Mouse (Mus musculus) liver, postnatal 0 days (tissue): ENCODE measurements around the gene Uqcc2. TPM values are rescaled to one million over a fixed set of nuclear protein-coding genes. Genes with fewer than 3 reads are reported as not detected.

ENCODE experiments used
- ATAC-seq: fragments of 200-750 bp; cut with Nextera tagmentation; 2 replicates; pipeline ENCODE4 v1.8.0; 2017; ENCODE audit warnings: mild to moderate bottlenecking, moderate library complexity
- DNase-seq: peaks from one replicate; pipeline ENCODE4 v3.0.0-alpha.2; 2016
- H3K27ac ChIP-seq: fragments of 300-500 bp; sonication (generic); 2 replicates; pipeline ENCODE4 v1.5.1; 2014; ENCODE audit warnings: antibody characterized with exemption, moderate library complexity, mild to moderate bottlenecking, low read depth
- H3K27me3 ChIP-seq: fragments of 300-500 bp; sonication (generic); 2 replicates; pipeline ENCODE4 v1.6.1; 2014; ENCODE audit warnings: low read length, control low read depth, mixed read lengths; ENCODE audit not compliant: insufficient read depth
- H3K36me3 ChIP-seq: fragments of 300-500 bp; sonication (generic); replicated peaks from 2 replicates; pipeline ENCODE4 v1.6.1; 2014; ENCODE audit warnings: mild to moderate bottlenecking, control low read depth, low read length, moderate library complexity, mixed read lengths; ENCODE audit not compliant: insufficient read depth
- H3K4me1 ChIP-seq: fragments of 300-500 bp; sonication (generic); 2 replicates; pipeline ENCODE4 v1.6.1; 2014; ENCODE audit warnings: antibody characterized with exemption, mild to moderate bottlenecking, control low read depth; ENCODE audit not compliant: insufficient read depth
- H3K4me2 ChIP-seq: fragments of 300-500 bp; sonication (generic); 2 replicates; pipeline ENCODE4 v1.6.1; 2014; ENCODE audit warnings: low read depth, mild to moderate bottlenecking, low read length, moderate library complexity, mixed read lengths
- H3K4me3 ChIP-seq: fragments of 300-500 bp; sonication (generic); 2 replicates; pipeline ENCODE4 v1.5.1; 2014; ENCODE audit warnings: low read depth, low read length
- H3K9ac ChIP-seq: fragments of 300-500 bp; sonication (generic); replicated peaks from 2 replicates; pipeline ENCODE4 v1.6.1; 2014; ENCODE audit warnings: mild to moderate bottlenecking, moderate library complexity
- H3K9me3 ChIP-seq: fragments of 300-500 bp; sonication (generic); 2 replicates; pipeline ENCODE4 v1.6.1; 2016; ENCODE audit warnings: mild to moderate bottlenecking, control low read depth, low read length, mixed read lengths
- CTCF ChIP-seq: sonication (generic); IDR thresholded peaks from 2 replicates; pipeline ENCODE4 v1.5.1; 2016; ENCODE audit warnings: antibody characterized with exemption, low read depth
- EP300 ChIP-seq: IDR thresholded peaks from 2 replicates; pipeline ENCODE4 v1.6.1; 2016; ENCODE audit warnings: antibody characterized with exemption, low read depth, mild to moderate bottlenecking
- WGBS: fragments of 180-500 bp; shearing (Covaris S2); extraction: QIAGEN DNeasy Blood & Tissue Kit; methylation state at CpG from one replicate; pipeline ENCODE4 v1.1.7; 2014; ENCODE audit not compliant: insufficient replicate concordance; 5-methylcytosine and 5-hydroxymethylcytosine counted together
- polyA plus RNA-seq: library from polyadenylated mRNA; unstranded; fragments of >200 nt; fragmentation: Nextera tagmentation; extraction: Ambion mirVana; gene quantifications from 2 replicates; pipeline ENCODE4 v1.2.1, GENCODE M21; 2015

Uqcc2 gene
- polyA plus RNA-seq, 1 experiment from 2014 or later = 107 TPM

GRCm38 (mm10) chr17:27176754-27177153 is 43.0 kb upstream of the Uqcc2 start:
- TF ChIP-seq CTCF (no peak), EP300 (no peak)
- Histone ChIP-seq H3K9me3 (no peaks in the 10 kb centered on the region), H3K27me3 (no peaks in the 10 kb centered on the region), H3K9ac (no peak overlapping the region), H3K4me1 (peaks cover 4% of the 10 kb centered on the region; the same call in 1 of the 2 replicates), H3K4me3 (no peak overlapping the region), H3K27ac (no peak overlapping the region), H3K36me3 (no peaks in the 10 kb centered on the region), H3K4me2 (no peak overlapping the region)
- whole genome bisulfite sequencing = 85% methylated on average over 4 of the region's 4 CpGs
- DNase-seq = no peak
- ATAC-seq = no peak

GRCm38 (mm10) chr17:27176287-27176686 is 42.6 kb upstream of the Uqcc2 start:
- DNase-seq (no peak), ATAC-seq (no peak)
- no peak overlapping the region for H3K9ac ChIP-seq
- no peak overlapping the region for H3K4me3 ChIP-seq
- H3K27ac ChIP-seq = no peak overlapping the region
- no peak overlapping the region for H3K4me2 ChIP-seq
- peaks cover 4% of the 10 kb centered on the region; the same call in 1 of the 2 replicates for H3K4me1 ChIP-seq
- 67% methylated on average over 3 of the region's 3 CpGs for WGBS
- TF ChIP-seq EP300 (no peak), CTCF (no peak)
- H3K9me3 ChIP-seq = no peaks in the 10 kb centered on the region
- H3K27me3 ChIP-seq = no peaks in the 10 kb centered on the region
- H3K36me3 ChIP-seq = no peaks in the 10 kb centered on the region

GRCm38 (mm10) chr17:27175196-27175874 is 41.6 kb upstream of the Uqcc2 start:
- Histone ChIP-seq H3K4me1 (peaks cover 4% of the 10 kb centered on the region; the same call in 1 of the 2 replicates), H3K27me3 (no peaks in the 10 kb centered on the region), H3K27ac (no peak overlapping the region), H3K9me3 (no peaks in the 10 kb centered on the region), H3K4me3 (no peak overlapping the region), H3K4me2 (no peak overlapping the region), H3K36me3 (no peaks in the 10 kb centered on the region), H3K9ac (no peak overlapping the region)
- no peak for ATAC-seq
- WGBS = 43% methylated on average over 14 of the region's 14 CpGs
- DNase-seq = no peak
- no peak for TF ChIP-seq EP300
- TF ChIP-seq CTCF = no peak

- Histone ChIP-seq H3K4me1 (peaks cover 4% of the 10 kb centered on the region; the same call in 1 of the 2 replicates), H3K36me3 (no peaks in the 10 kb centered on the region), H3K9me3 (no peaks in the 10 kb centered on the region), H3K9ac (no peak overlapping the region), H3K27me3 (no peaks in the 10 kb centered on the region), H3K4me3 (no peak overlapping the region), H3K27ac (peak overlapping the region; percentile 39; the same call in 1 of the 2 replicates), H3K4me2 (no peak overlapping the region)
- DNase-seq (no peak), ATAC-seq (no peak)
- TF ChIP-seq CTCF = no peak
- no peak for TF ChIP-seq EP300
- WGBS = 34% methylated on average over 3 of the region's 3 CpGs
Measured at GRCm38 (mm10) chr17:27173715-27174114, 40.0 kb upstream of the Uqcc2 start.

- 71% methylated on average over 9 of the region's 9 CpGs for WGBS
- no peak for ATAC-seq
- Histone ChIP-seq H3K9me3 (no peaks in the 10 kb centered on the region), H3K4me3 (no peak overlapping the region), H3K36me3 (no peaks in the 10 kb centered on the region), H3K27me3 (no peaks in the 10 kb centered on the region), H3K4me2 (no peak overlapping the region), H3K27ac (no peak overlapping the region), H3K9ac (no peak overlapping the region), H3K4me1 (peaks cover 4% of the 10 kb centered on the region; the same call in 1 of the 2 replicates)
- no peak for DNase-seq
- TF ChIP-seq EP300 = no peak
- no peak for TF ChIP-seq CTCF
Measured at GRCm38 (mm10) chr17:27172459-27172858, 38.7 kb upstream of the Uqcc2 start.

GRCm38 (mm10) chr17:27171121-27171520 is 37.4 kb upstream of the Uqcc2 start:
- 55% methylated on average over 5 of the region's 5 CpGs for WGBS
- Histone ChIP-seq H3K4me1 (peaks cover 4% of the 10 kb centered on the region; the same call in 1 of the 2 replicates), H3K27ac (no peak overlapping the region), H3K4me2 (no peak overlapping the region), H3K9ac (no peak overlapping the region), H3K9me3 (no peaks in the 10 kb centered on the region), H3K27me3 (no peaks in the 10 kb centered on the region), H3K4me3 (no peak overlapping the region), H3K36me3 (no peaks in the 10 kb centered on the region)
- no peak for TF ChIP-seq CTCF
- no peak for TF ChIP-seq EP300
- DNase-seq (no peak), ATAC-seq (no peak)
